Mouse (Mus musculus) monocyte, adult 2 months (primary cell): ENCODE results near the gene Limch1.

ENCODE experiments used
- DNase-seq, 2 experiments: peaks; one replicate each; pipeline ENCODE4 v3.0.0; 2022; ENCODE audit warnings: low spot score in 2 of 2, low read depth in 1 of 2

Gene Limch1

GRCm38 (mm10) chr5:66918316-66919305, 173.0 kb downstream of the Limch1 start:
- DNase-seq, result no peak

- no peak for DNase-seq
These were observed 177.0 kb downstream of the Limch1 start for GRCm38 (mm10) chr5:66922582-66922981.

- no peak for DNase-seq
These were observed 183.7 kb downstream of the Limch1 start for GRCm38 (mm10) chr5:66929291-66929690.

- DNase-seq, result no peak
These were observed 187.6 kb downstream of the Limch1 start for GRCm38 (mm10) chr5:66933134-66933804.

- DNase-seq, result no peak
These were observed 189.0 kb downstream of the Limch1 start for GRCm38 (mm10) chr5:66934585-66934984.

- DNase-seq, result no peak
These were observed 191.7 kb downstream of the Limch1 start for GRCm38 (mm10) chr5:66937376-66937775.

- DNase-seq, result no peak
These were observed 196.3 kb downstream of the Limch1 start for GRCm38 (mm10) chr5:66941710-66942450.

- DNase-seq, result no peak
These were observed 197.3 kb downstream of the Limch1 start for GRCm38 (mm10) chr5:66942922-66943321.

GRCm38 (mm10) chr5:66943521-66943920, 197.9 kb downstream of the Limch1 start:
- DNase-seq, result no peak

GRCm38 (mm10) chr5:66947958-66948357, 202.3 kb downstream of the Limch1 start:
- no peak for DNase-seq

- DNase-seq, result no peak
These were observed 203.6 kb downstream of the Limch1 start for GRCm38 (mm10) chr5:66949098-66949692.

GRCm38 (mm10) chr5:66953375-66953774, 207.7 kb downstream of the Limch1 start:
- no peak for DNase-seq

- DNase-seq, result no peak
These were observed 208.5 kb downstream of the Limch1 start for GRCm38 (mm10) chr5:66953971-66954644.

GRCm38 (mm10) chr5:66955245-66955644, 209.6 kb downstream of the Limch1 start:
- no peak for DNase-seq

- DNase-seq, result no peak
These were observed 212.0 kb downstream of the Limch1 start for GRCm38 (mm10) chr5:66957656-66958055.

GRCm38 (mm10) chr5:66958118-66958517, 212.5 kb downstream of the Limch1 start:
- no peak for DNase-seq

- no peak for DNase-seq
These were observed 214.3 kb downstream of the Limch1 start for GRCm38 (mm10) chr5:66959968-66960367.

GRCm38 (mm10) chr5:66965442-66965841, 219.8 kb downstream of the Limch1 start:
- no peak for DNase-seq

GRCm38 (mm10) chr5:66967147-66967546, 221.5 kb downstream of the Limch1 start:
- no peak for DNase-seq

GRCm38 (mm10) chr5:66967646-66968045, 222.0 kb downstream of the Limch1 start:
- DNase-seq, result no peak
